Mouse (Mus musculus) liver, embryonic 12.5 days (tissue): ENCODE data around the gene Eef1b2. TPM values are rescaled to one million over a fixed set of nuclear protein-coding genes. Genes with fewer than 3 reads are reported as not detected.

ENCODE experiments used
- ATAC-seq: fragments of 200-750 bp; cut with Nextera tagmentation; 2 replicates; pipeline ENCODE4 v1.8.0; 2017; ENCODE audit warnings: moderate number of reproducible peaks, mild to moderate bottlenecking, moderate library complexity
- H3K27ac ChIP-seq: fragments of 300-500 bp; sonication (generic); 2 replicates; pipeline ENCODE4 v1.5.1; 2016; ENCODE audit warnings: mild to moderate bottlenecking
- H3K27me3 ChIP-seq: fragments of 300-500 bp; sonication (generic); replicated peaks from 2 replicates; pipeline ENCODE4 v1.6.1; 2016; ENCODE audit warnings: mild to moderate bottlenecking, moderate library complexity
- H3K36me3 ChIP-seq: fragments of 300-500 bp; sonication (generic); 2 replicates; pipeline ENCODE4 v1.6.1; 2016; ENCODE audit warnings: mild to moderate bottlenecking, moderate library complexity
- H3K4me1 ChIP-seq: fragments of 300-500 bp; sonication (generic); 2 replicates; pipeline ENCODE4 v1.6.1; 2016
- H3K4me2 ChIP-seq: fragments of 300-500 bp; sonication (generic); 2 replicates; pipeline ENCODE4 v1.6.1; 2016; ENCODE audit warnings: mild to moderate bottlenecking, moderate library complexity
- H3K4me3 ChIP-seq: fragments of 300-500 bp; sonication (generic); 2 replicates; pipeline ENCODE4 v1.5.1; 2016; ENCODE audit warnings: mild to moderate bottlenecking, moderate library complexity
- H3K9ac ChIP-seq: fragments of 300-500 bp; sonication (generic); 2 replicates; pipeline ENCODE4 v1.6.1; 2016; ENCODE audit warnings: mild to moderate bottlenecking, moderate library complexity
- H3K9me3 ChIP-seq: fragments of 300-500 bp; sonication (generic); replicated peaks from 2 replicates; pipeline ENCODE4 v1.6.1; 2016; ENCODE audit warnings: mild to moderate bottlenecking, moderate library complexity
- WGBS: fragments of 180-500 bp; shearing (Covaris S2); methylation state at CpG from one replicate; pipeline ENCODE4 v1.1.7; 2016; ENCODE audit not compliant: insufficient replicate concordance; 5-methylcytosine and 5-hydroxymethylcytosine counted together
- polyA plus RNA-seq: library from polyadenylated mRNA; unstranded; fragments of >200 nt; fragmentation: Nextera tagmentation; extraction: Ambion mirVana; gene quantifications from 2 replicates; pipeline ENCODE4 v1.2.1, GENCODE M21; 2016

Eef1b2 gene
- polyA plus RNA-seq, 1 experiment from 2014 or later = 395 TPM

- H3K9me3 ChIP-seq = no peaks in the 10 kb centered on the region
- 76% methylated on average over 6 of the region's 6 CpGs for WGBS
- no peak for ATAC-seq
Observed at GRCm38 (mm10) chr1:63199387-63199786, 22.8 kb downstream of the Eef1b2 start.

DNA sequence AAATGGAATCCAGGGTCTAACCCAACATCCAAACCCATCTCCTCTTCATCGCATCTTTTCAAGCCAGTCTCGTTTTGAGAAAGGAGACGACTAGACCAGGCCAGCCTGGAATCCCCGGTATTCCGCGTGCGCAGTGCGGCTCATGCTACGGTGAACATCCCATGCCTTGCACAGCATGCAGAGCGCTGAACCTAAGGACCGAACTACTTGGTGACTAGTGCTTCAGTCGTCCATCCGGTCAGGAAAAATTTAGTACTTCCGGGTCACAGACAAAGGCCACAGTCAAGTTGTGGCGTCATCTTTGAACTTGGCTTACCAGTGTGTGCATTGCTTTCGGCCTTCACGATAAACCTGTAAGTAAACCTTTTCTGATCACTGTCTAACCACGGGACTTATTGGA, 23.7 kb downstream of the Eef1b2 start:
- Histone ChIP-seq H3K36me3 (no peaks in the 10 kb centered on the region), H3K9me3 (no peaks in the 10 kb centered on the region), H3K9ac (no peak overlapping the region), H3K4me3 (no peak overlapping the region), H3K27me3 (no peaks in the 10 kb centered on the region), H3K4me1 (0 out of 2 replicates have a peak, but pooled peaks cover 7% of the 10 kb centered on the region), H3K4me2 (no peak overlapping the region), H3K27ac (no peak overlapping the region)
- no peak for ATAC-seq
- 76% methylated on average over 18 of the region's 18 CpGs for WGBS

More at GRCm38 (mm10) chr1:63199387-63199786, 22.8 kb downstream of the Eef1b2 start:
- H3K36me3 ChIP-seq = no peaks in the 10 kb centered on the region
- H3K27ac ChIP-seq = no peak overlapping the region
- H3K27me3 ChIP-seq = no peaks in the 10 kb centered on the region
- H3K9ac ChIP-seq = no peak overlapping the region
- 0 out of 2 replicates have a peak, but pooled peaks cover 4% of the 10 kb centered on the region for H3K4me1 ChIP-seq
- no peak overlapping the region for H3K4me3 ChIP-seq
- no peak overlapping the region for H3K4me2 ChIP-seq

DNA sequence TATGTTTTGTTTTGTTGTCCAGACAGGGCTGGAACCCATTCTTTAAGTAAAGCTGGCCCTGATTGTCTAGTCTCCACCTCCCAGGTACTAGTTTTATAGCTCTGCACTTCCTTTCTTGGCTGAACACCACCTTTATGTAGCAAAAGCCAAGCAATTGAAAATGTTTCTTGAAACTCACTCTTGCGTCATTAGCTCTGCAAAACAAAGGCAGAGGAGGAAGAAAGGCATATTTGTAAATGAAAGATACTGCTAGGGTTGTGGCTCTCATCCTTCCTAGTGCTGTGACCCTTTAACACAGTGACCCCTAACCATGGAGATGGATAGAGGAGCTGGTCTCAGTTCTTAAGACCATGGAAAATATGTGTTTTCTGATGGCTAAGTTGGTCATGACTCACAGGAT, 25.0 kb downstream of the Eef1b2 start:
- no peak overlapping the region for H3K4me2 ChIP-seq
- H3K4me3 ChIP-seq = no peak overlapping the region
- no peak overlapping the region for H3K9ac ChIP-seq
- H3K9me3 ChIP-seq = no peaks in the 10 kb centered on the region
- WGBS = 69% methylated on average over 1 of the region's 1 CpGs
- no peak overlapping the region for H3K27ac ChIP-seq
- ATAC-seq = no peak
- no peaks in the 10 kb centered on the region for H3K27me3 ChIP-seq
- 0 out of 2 replicates have a peak, but pooled peaks cover 7% of the 10 kb centered on the region for H3K4me1 ChIP-seq
- H3K36me3 ChIP-seq = no peaks in the 10 kb centered on the region

DNA sequence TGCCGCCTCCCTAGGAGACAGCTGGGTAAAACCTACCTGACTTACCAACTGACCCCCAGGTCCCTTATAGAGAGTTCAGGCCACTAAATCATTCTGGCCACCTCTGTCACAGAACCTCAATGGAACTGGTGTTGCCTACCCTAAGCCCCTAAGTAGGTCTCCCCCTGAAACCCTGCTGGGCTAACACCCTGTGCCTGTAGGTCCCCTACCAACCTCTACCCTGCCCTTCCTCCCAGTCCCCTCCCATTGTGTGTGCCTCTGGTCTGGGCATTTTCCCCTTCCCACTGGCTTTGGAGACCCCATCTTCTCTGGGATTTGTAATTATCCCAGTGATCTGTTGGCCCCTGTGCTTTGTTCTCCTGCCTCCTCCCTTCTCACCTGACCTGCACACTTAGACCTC, 26.8 kb downstream of the Eef1b2 start:
- H3K4me2 ChIP-seq = no peak overlapping the region
- 0 out of 2 replicates have a peak, but pooled peaks cover 7% of the 10 kb centered on the region for H3K4me1 ChIP-seq
- no peak overlapping the region for H3K9ac ChIP-seq
- no peaks in the 10 kb centered on the region for H3K27me3 ChIP-seq
- H3K27ac ChIP-seq = no peak overlapping the region
- 69% methylated on average over 1 of the region's 1 CpGs for WGBS
- no peaks in the 10 kb centered on the region for H3K36me3 ChIP-seq
- no peaks in the 10 kb centered on the region for H3K9me3 ChIP-seq
- no peak overlapping the region for H3K4me3 ChIP-seq
- no peak for ATAC-seq

DNA sequence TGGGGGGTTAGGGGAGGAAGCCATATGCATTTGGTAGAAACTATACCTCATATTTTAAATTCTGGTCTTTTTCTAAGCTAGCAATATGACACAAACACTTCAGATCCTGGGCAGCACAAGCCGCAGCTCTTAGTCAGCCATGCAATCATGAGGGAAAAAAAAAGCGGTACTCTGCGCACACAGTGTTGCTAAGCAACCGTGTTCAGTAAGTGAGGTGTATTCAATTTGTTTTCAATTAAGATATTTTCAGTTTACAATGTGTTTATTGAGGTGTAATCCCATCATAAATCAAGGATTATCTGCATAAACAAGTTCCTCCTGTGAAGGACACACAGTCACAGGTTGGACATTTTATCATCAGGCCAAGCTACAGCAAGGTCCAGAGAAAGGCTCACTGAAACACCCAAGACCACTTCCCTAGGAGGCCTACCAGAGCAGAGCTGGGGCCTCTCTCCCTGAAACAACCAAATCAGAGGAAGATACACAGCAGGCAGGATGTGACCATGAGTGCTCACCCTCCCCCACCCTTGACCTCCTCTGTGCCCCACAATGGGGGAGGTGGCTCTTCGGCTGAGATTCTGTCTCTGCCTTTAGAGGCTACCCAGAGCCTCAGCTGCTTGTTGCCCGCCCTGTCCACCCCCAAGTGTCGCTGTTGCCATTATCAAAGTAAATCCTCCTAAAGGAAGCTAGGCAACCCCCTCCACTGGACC, 27.5 kb downstream of the Eef1b2 start:
- H3K9me3 ChIP-seq = no peaks in the 10 kb centered on the region
- no peak overlapping the region for H3K4me2 ChIP-seq
- H3K36me3 ChIP-seq = no peaks in the 10 kb centered on the region
- ATAC-seq = peak; percentile 21; the same call in 1 of the 2 replicates
- no peak overlapping the region for H3K4me3 ChIP-seq
- H3K27me3 ChIP-seq = no peaks in the 10 kb centered on the region
- H3K9ac ChIP-seq = no peak overlapping the region
- H3K4me1 ChIP-seq = 0 out of 2 replicates have a peak, but pooled peaks cover 7% of the 10 kb centered on the region
- no peak overlapping the region for H3K27ac ChIP-seq
- WGBS = 30% methylated on average over 7 of the region's 7 CpGs

DNA sequence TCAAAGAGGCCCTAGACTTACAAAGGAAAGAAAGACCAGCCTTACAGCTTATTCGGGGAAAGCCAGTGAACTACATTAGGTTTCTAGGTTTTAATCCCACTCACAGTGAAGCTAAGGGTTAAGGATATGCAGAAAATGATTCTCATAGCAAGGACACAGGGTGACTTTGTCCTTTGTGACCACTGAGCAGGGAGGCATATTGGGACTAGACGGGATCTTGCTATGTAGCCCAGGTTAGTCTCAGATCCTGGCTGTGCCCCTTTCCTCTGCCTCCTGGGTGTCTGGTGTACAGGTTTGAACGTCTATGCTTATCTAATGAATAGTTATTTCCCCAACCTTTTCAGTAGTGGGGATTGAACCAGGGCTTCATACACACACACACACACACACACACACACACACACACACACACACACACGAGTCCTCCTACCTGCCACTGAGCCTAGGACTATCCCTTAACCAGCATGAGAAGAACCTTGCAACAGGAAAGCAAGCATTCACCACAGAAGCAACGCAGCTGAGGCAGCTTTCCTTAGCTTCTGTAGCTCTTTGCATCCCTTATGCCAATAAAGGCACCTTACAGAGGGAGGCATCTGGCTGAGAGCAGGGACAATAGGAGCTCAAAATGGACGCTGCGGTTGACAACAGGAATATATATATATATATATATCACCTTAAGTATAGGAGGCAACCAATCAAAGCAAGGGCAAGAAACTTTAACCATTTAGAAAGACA, 28.2 kb downstream of the Eef1b2 start:
- ATAC-seq = no peak
- H3K36me3 ChIP-seq = no peaks in the 10 kb centered on the region
- 0 out of 2 replicates have a peak, but pooled peaks cover 7% of the 10 kb centered on the region for H3K4me1 ChIP-seq
- H3K9ac ChIP-seq = no peak overlapping the region
- H3K9me3 ChIP-seq = no peaks in the 10 kb centered on the region
- no peaks in the 10 kb centered on the region for H3K27me3 ChIP-seq
- no peak overlapping the region for H3K4me3 ChIP-seq
- H3K4me2 ChIP-seq = no peak overlapping the region
- H3K27ac ChIP-seq = no peak overlapping the region
- WGBS = 34% methylated on average over 7 of the region's 7 CpGs

GRCm38 (mm10) chr1:63207607-63208006, 31.0 kb downstream of the Eef1b2 start:
- Histone ChIP-seq H3K4me2 (no peak overlapping the region), H3K4me1 (0 out of 2 replicates have a peak, but pooled peaks cover 7% of the 10 kb centered on the region), H3K9ac (no peak overlapping the region), H3K36me3 (no peaks in the 10 kb centered on the region), H3K9me3 (no peaks in the 10 kb centered on the region), H3K27ac (no peak overlapping the region), H3K4me3 (no peak overlapping the region), H3K27me3 (0 out of 2 replicates have a peak, but pooled peaks cover 7% of the 10 kb centered on the region)
- ATAC-seq = no peak
- WGBS = 66% methylated on average over 3 of the region's 3 CpGs

GRCm38 (mm10) chr1:63209861-63210529, 33.4 kb downstream of the Eef1b2 start:
- Histone ChIP-seq H3K27me3 (peaks cover 25% of the 10 kb centered on the region), H3K4me2 (no peak overlapping the region), H3K27ac (no peak overlapping the region), H3K36me3 (no peaks in the 10 kb centered on the region), H3K9me3 (no peaks in the 10 kb centered on the region), H3K9ac (no peak overlapping the region), H3K4me3 (no peak overlapping the region), H3K4me1 (no peaks in the 10 kb centered on the region)
- 36% methylated on average over 6 of the region's 6 CpGs for WGBS
- no peak for ATAC-seq

DNA sequence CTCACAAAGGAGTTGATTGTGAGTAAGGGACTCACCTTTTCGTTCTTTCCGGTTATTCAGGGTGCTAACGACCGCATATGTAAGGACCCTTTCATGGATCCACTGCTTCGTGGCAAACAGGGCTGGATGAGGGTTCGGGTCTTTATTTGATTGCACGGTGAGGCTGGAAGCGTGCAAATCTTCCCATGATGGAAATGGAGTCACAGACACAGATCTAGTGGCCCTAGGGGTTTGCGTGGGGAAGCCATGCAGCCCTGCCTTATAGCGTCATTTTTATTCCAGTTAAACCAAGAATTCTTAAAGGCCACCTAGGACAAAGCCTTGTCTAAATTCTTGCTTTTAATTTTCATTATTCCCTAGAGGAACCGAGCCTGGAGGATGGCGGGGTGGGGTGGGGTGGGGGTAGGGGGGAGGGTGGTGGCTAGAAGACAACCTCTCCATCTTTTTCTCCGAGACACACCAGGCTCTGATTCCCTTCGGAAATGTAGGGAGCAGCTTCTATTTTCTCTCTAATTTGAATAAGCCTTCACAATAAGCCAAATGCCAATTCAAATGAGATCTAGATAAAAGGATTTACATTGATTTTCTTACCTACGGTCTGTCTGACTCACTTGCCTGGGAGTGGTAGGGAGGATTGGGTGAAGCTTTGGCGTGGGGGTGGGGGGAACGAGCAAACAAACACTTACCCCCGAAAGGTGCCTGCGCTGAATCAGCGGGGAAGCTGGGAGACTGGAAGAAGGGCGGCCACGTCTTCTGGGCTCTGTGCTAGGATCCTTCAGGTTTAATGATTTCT, 37.0 kb downstream of the Eef1b2 start:
- Histone ChIP-seq H3K4me1 (no peaks in the 10 kb centered on the region), H3K9ac (no peak overlapping the region), H3K27me3 (peaks cover 32% of the 10 kb centered on the region), H3K27ac (no peak overlapping the region), H3K9me3 (no peaks in the 10 kb centered on the region), H3K36me3 (no peaks in the 10 kb centered on the region), H3K4me3 (no peak overlapping the region), H3K4me2 (no peak overlapping the region)
- ATAC-seq = no peak
- WGBS = 18% methylated on average over 22 of the region's 22 CpGs

DNA sequence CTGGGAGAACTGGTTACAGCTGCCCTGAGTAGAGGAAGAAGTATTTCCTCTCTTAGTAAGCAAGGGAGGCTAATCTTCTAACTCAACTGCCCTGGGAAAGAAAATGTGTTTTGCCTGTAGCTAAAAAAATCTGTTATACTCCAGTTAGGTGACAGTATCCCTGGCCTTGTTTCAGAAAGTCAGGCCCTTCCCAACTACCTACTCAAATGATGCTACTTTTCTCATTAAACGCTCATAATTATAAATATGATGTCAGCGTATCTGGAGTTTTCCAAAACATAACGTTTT, 37.6 kb downstream of the Eef1b2 start, which contains the start of gene Gpr1:
Gene Gpr1 (minus strand): TSS at position 273 of the 288 bp plus-strand sequence.
- Histone ChIP-seq H3K4me2 (no peak within 1 kb of the TSS), H3K4me3 (no peak within 1 kb of the TSS), H3K9ac (no peak within 1 kb of the TSS), H3K27ac (no peak within 1 kb of the TSS), H3K4me1 (no peaks in the 10 kb centered on the region), H3K36me3 (no peaks in the 10 kb centered on the region), H3K9me3 (no peaks in the 10 kb centered on the region), H3K27me3 (peaks cover 32% of the 10 kb centered on the region)
- WGBS = 32% methylated on average over 3 of the region's 3 CpGs
- ATAC-seq = no peak

DNA sequence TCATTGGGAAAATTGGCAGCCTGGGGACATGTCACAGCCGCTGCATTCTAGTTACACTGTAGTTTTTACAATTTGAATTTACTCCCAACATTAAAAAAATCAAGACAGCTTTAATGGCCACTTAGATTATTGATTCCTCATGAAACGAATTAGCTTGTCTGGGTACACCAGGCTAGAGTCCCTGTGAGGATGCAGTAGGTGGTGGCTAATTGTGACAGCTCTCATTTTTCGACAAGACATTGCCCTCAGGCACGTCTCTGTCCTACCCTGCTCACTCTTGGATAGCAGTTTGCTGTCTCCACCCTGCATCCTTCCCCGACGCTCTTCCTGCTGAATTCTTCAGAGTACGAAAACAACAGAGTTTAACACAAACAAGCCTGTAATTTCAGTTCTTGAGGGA, 38.0 kb downstream of the Eef1b2 start:
- H3K4me2 ChIP-seq = no peak overlapping the region
- no peak overlapping the region for H3K9ac ChIP-seq
- no peak for ATAC-seq
- H3K4me1 ChIP-seq = no peaks in the 10 kb centered on the region
- WGBS = 47% methylated on average over 7 of the region's 7 CpGs
- H3K4me3 ChIP-seq = no peak overlapping the region
- H3K36me3 ChIP-seq = no peaks in the 10 kb centered on the region
- H3K27ac ChIP-seq = no peak overlapping the region
- no peaks in the 10 kb centered on the region for H3K9me3 ChIP-seq
- peaks cover 32% of the 10 kb centered on the region for H3K27me3 ChIP-seq
